Mouse (Mus musculus): ENCODE data around the gene Kifc1. TPM values are rescaled to one million over a fixed set of nuclear protein-coding genes. Genes with fewer than 3 reads are reported as not detected.
"Not testable (repeated sequence)": the region's sequence is repeated elsewhere in the genome, so short reads cannot be mapped to it uniquely, and the experiment has no call there.

The Kifc1 gene
- total RNA-seq, 1 experiment from 2014 or later = 37.5 TPM

- ATAC-seq (replicated peaks; ENCODE audit: low read depth, poor library complexity, severe bottlenecking) = not testable (repeated sequence)
Observed at GRCm38 (mm10) chr17:33903911-33904651, 13.6 kb upstream of the Kifc1 start.

DNA sequence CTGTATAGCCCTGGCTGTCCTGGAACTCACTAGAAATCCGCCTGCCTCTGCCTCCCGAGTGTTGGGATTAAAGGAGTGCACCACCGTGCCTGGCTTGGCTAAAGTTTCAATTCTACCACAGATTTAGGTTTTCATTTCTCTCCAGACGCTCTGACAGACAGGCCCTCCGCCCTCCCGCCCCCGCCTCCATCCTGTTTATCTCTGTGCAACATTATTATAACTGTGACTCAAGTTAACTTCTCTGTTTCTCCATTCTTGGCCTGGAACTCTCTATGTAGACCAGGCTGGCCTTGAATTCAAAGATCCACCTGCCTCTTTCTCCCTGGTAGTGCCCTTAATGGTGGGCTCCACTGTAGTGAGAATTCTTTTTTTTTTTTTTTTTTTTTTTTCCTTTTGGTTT lies 12.0 kb upstream of the Kifc1 start:
- no peak for ATAC-seq (replicated peaks; ENCODE audit: low read depth, poor library complexity, severe bottlenecking)

DNA sequence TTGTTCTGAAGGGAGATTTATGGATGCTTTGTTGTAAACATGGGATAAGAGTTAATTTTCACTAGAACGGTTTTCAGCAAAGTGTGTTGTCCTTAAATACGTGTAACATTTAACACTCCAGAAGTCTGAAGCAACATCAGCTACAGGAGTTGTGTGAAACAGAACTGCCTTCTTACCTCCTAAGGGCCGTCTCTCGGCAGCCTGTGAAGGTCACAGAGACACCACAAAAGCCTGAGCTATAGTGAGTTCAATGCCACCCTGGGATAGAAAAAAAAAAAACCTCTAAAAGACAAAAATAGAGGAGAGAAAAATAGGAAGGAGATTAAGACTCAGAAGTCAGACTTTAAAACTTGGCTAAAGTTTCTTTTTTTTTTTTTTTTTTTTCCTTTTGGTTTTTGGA lies 11.6 kb upstream of the Kifc1 start:
- no peak for ATAC-seq (replicated peaks; ENCODE audit: low read depth, poor library complexity, severe bottlenecking)

DNA sequence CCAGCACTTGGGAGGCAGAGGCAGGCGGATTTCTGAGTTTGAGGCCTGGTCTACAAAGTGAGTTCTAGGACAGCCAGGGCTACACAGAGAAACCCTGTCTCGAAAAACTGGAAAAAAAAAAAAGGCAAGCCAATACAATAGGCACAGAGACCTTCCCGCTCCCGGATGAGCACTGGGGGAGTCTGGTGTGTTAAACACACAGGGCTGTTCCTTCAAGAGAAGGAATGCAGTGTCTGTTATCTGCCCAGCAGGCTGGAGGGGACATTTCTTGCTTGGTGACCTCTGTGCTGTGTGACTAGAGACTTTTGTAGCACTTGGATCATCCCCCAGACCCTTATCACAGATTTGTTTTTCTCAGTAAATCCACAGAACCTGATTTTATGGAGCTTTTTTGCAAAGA lies 11.2 kb upstream of the Kifc1 start:
- no peak for ATAC-seq (replicated peaks; ENCODE audit: low read depth, poor library complexity, severe bottlenecking)

DNA sequence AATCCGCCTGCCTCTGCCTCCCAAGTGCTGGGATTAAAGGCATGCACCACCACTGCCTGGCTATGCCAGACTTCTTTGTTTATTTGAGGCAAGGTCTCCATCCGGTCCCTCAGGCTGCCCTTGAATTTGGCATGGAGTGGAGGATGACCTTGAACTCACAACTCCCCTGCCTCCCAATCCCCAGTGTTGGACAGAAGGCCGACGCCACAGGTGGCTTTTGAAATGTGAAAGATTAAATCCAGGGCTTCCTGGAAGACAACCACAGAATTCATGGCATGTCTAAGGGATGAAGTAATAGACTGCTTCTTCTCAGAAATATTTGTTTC lies 10.5 kb upstream of the Kifc1 start:
- no peak for ATAC-seq (replicated peaks; ENCODE audit: low read depth, poor library complexity, severe bottlenecking)

DNA sequence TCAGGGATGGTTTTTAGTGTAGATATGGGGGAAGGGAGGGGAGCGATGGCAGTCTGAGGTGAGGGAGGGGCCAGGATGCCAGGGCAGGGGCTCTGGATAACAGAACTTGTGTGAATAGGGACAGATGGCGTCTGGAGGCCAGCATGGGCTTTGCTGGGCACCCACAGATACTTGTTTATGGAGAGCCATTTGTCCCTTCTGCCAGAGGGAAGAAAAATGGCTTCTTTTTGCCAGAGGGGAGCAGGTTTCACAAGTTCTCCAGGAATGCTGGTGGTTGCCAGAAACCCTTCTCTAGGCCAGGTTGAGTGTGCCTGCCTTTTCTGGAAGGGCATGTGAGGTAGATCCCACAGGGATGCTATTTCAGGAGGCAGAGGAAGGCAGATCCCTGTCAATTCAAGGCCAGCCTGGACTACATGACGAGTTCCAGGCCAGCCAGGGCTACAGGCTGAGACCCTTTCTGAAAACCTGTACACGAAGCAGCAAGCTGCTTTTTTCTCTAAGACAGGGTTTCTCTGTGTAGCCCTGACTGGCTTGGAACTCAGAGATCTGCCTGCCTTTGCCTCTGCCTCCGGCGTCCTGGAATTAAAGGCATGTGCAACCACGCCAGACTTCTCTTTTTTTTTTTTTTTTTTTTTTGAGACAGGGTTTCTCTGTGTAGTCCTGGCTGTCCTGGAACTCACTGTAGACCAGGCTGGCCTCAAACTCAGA lies 10.0 kb upstream of the Kifc1 start:
- ATAC-seq (replicated peaks; ENCODE audit: low read depth, poor library complexity, severe bottlenecking) = no peak

- ATAC-seq (replicated peaks; ENCODE audit: low read depth, poor library complexity, severe bottlenecking) = peak; percentile 52; the same call in 1 of the 2 replicates
Observed at GRCm38 (mm10) chr17:33899642-33900041, 9.2 kb upstream of the Kifc1 start.

GRCm38 (mm10) chr17:33898193-33898592 lies 7.7 kb upstream of the Kifc1 start:
- ATAC-seq (replicated peaks; ENCODE audit: low read depth, poor library complexity, severe bottlenecking) = not testable (repeated sequence)

DNA sequence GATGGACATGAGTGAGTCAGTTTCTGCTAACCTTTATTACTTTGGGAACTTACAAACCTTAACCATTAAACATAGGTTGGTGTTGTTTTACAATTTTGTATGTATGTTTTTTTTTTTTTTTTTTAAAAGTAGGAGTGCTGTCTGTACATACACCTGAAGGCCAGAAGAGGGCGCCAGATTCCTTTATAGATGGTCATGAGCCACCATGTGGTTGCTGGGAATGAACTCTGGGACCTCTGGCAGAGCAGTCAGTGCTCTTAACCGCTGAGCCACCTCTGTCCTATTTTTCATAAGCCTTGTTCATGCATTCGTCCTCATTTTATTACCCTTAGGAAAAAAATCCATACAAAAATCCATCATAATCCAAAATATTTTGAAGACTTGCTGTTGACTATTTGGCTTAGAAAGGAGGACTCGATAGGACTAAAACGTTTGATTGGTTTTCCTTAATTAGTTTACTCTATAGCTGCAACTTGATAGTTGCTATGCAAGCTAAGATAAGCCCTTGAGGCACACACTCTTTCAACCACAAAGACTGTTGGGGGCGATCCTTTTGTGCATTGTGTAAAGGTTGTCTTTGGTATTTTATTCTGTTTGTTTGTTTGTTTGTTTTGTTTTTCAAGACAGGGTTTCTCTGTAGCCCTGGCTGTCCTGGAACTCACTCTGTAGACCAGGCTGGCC lies 6.8 kb upstream of the Kifc1 start:
- ATAC-seq (replicated peaks; ENCODE audit: low read depth, poor library complexity, severe bottlenecking) = peak; percentile 66

- not testable (repeated sequence) for ATAC-seq (replicated peaks; ENCODE audit: low read depth, poor library complexity, severe bottlenecking)
Observed at GRCm38 (mm10) chr17:33893011-33893410, 2.5 kb upstream of the Kifc1 start.

DNA sequence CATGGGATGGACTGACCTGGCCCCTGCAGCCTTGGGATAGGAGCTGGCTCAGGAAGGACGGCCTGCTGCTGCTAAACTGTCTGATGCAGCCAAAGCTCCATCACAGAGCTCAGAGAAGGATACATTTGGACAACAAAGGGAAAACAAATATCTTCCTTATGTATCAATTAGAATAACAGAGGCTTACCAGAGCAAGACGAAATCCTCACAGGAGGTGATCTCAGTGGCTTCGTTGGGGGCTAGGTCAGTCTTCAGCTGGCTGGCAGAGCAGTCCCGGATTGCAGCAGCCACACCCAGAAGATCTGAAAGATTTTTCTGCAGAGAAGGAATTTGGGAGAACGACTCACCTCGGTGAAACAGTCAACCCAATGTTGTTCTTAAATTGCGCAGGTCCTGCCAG lies 2.0 kb upstream of the Kifc1 start:
- no peak for ATAC-seq (replicated peaks; ENCODE audit: low read depth, poor library complexity, severe bottlenecking)

GRCm38 (mm10) chr17:33891892-33892291 lies 1.4 kb upstream of the Kifc1 start:
- not testable (repeated sequence) for ATAC-seq (replicated peaks; ENCODE audit: low read depth, poor library complexity, severe bottlenecking)

DNA sequence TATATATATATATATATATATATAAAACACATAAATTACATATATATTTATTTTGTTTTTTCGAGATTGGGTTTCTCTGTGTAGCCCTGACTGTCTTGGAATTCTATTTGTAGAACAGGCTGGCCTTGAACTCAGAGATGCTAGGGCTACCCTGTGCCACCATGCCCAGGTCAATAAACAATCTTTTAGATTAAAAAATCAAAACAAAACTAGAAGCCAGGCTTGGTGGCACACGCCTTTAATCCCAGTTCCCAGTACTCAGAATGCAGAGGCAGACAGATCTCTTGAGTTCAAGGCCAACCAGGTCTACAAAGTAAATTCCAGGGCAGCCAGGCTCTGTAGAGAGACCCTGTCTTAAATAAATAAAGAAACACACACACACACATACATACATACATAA lies 896 bp upstream of the Kifc1 start:
- ATAC-seq (replicated peaks; ENCODE audit: low read depth, poor library complexity, severe bottlenecking) = no peak

DNA sequence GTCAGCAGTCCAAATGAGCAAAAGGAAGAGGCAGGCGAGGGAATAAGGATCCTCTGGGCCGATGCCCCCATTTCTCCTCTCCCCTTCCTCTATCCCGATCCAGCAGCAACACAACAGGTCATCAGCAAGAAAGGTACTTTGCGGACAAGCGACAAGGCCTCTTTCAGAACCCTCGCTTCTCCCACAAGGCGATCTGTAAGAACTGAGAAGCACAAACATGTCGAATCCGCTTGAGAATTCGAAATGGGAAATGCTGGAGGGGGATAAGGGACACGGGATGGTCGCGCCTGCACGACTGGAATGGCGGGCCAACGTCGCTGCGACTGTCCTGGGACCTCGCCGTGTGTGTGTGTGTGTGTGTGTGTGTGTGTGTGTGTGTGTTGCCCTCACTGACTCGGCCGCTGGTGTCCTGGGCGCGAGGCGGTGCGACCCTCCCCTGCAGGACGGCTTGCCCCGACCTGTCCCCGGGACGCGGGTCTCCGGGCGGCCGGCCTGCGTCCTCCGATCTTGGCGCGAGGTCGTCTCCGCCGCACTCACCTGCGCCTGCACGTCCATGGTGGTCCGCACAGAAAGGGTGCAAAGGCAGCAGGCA lies 424 bp downstream of the Kifc1 start:
- ATAC-seq (replicated peaks; ENCODE audit: low read depth, poor library complexity, severe bottlenecking) = not testable (repeated sequence)

DNA sequence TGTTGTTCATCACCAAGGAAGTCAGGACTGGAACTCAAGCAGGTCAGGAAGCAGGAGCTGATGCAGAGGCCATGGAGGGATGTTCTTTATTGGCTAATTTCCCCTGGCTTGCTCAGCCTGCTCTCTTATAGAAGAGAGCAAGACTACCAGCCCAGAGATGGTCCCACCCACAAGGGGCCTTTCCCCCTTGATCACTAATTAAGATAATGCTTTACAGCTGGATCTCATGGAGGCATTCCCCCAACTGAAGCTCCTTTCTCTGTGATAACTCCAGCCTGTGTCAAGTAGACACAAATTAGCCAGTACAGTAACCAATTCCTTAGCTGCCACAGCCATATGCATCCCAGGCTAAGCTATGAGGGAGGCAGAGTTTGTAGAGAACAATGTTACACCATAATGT lies 2.2 kb downstream of the Kifc1 start:
- not testable (repeated sequence) for ATAC-seq (replicated peaks; ENCODE audit: low read depth, poor library complexity, severe bottlenecking)

DNA sequence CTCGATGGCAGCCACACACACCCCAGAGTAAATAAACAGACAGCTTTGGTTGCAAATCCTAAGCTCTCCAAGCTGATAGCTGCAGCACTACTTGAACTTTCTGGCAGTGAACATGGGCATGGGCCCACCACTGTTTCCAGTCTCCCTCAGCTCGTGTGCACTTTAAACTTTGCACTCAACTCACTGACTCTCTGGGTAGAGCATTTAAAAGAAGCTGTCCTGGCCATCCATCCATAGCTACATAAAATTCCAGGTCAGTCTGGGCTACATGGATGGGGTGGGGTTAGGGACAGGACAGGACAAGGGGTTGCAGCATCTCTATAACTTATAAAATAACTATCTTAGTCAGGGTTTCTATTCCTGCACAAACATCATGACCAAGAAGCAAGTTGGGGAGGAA lies 2.7 kb downstream of the Kifc1 start:
- not testable (repeated sequence) for ATAC-seq (replicated peaks; ENCODE audit: low read depth, poor library complexity, severe bottlenecking)

DNA sequence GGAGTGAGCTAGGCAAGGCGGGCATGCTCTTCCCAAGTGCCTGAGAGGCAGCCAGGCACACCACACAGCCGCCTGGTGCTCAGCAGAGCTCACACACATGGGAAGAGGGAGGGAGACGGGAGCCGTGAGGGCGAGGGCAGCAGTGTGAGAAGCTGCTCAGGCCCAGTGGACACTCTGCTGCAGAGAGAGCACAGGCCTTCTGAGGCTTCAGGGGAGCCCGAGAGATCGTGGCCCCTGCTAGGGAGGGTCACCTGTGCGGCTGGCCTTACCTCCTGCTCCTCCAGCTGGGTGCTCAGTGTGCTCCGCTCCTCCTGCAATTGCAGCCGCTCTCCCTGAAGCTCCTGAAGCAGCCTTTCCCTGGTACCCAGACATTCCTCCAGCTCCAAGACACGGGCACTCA lies 6.1 kb downstream of the Kifc1 start:
- not testable (repeated sequence) for ATAC-seq (replicated peaks; ENCODE audit: low read depth, poor library complexity, severe bottlenecking)

DNA sequence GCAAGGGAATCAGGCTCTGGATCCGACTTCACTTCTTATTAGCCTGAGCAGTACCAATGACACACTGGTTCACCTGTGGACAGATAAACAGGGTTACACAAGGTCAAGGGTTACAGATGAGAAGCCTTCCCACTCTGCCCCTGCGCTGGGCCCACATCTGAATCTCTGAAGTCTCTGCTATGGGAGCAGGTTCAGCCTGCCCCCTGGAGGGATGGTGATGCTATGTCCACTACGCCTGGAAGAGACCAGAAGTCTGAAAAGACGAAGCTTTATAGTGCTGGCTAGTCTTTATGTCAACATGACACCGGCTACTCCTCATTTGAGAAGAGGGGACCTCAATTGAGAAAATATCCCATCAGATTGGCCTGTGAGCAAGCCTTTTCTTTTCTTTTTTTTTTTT lies 14.7 kb downstream of the Kifc1 start:
- peak; percentile 52; the same call in 1 of the 2 replicates for ATAC-seq (replicated peaks; ENCODE audit: low read depth, poor library complexity, severe bottlenecking)

GRCm38 (mm10) chr17:33874411-33874810 lies 16.1 kb downstream of the Kifc1 start:
- ATAC-seq (replicated peaks; ENCODE audit: low read depth, poor library complexity, severe bottlenecking) = no peak

DNA sequence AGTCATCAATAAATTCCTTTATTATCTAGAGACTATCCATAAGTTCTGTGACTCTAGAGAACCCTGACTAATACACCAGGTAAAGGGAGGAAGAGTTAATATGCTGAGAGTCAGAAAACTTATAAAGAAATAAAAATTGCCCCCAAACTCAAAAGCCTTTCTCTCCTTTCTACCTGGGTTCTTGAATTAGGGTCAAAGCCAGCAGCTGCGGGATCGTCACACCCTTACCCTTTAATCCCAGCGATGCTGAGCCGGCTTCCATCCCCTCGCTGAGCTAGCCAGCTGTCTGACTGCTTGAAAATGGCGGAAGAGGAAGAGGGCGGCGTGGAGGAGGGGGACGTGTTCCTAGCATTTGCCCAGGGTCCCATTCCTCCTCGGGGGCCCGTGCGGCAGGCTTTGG lies 16.9 kb downstream of the Kifc1 start, which contains the start of gene Gm7029:
Gene Gm7029, plus strand, starts transcription at position 301 of the 400 bp plus-strand sequence.
- ATAC-seq (replicated peaks; ENCODE audit: low read depth, poor library complexity, severe bottlenecking) = not testable (repeated sequence)
